In the genomic region with DNA sequence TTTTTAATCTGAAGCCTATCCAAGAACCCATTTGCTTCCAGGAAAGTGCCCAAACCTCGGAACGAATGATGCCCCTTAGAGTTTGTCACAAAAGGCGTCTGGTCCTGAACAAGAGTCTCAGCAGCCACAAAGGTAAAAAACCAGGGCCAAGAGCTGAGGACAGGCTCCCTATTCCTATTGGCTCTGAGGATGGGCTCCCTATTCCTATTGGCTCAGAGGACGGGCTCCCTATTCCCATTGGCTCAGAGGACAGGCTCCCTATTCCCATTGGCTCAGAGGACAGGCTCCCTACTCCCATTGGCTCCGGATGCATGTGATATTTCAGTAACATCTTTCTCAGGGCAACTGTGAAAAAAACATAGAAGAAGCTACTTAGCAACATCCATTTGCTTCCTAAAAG, we compare ENCODE assay signal across 9 mouse cellular contexts. TPM values are rescaled to one million over a fixed set of nuclear protein-coding genes. Genes with fewer than 3 reads are reported as not detected.
DNase-seq lines count a peak whose midpoint lies in the region; ATAC-seq lines count a peak whose summit lies in the region.
"Had no signal": no experiment of that assay in that cellular context is flagged by ENCODE, and none has a peak within 500 bp of the region (broad histone marks: within the 10 kb centered on the region; RNA-seq: fewer than 3 reads in every experiment).

No protein-coding gene starts in this region.

- no peaks in the 10 kb centered on the region for H3K9me3 ChIP-seq in forebrain, embryonic 13.5 days (replicated peaks)
- no peaks in the 10 kb centered on the region for H3K9me3 ChIP-seq in forebrain, embryonic 12.5 days

- peaks cover 56% of the 10 kb centered on the region for H3K4me1 ChIP-seq in forebrain, embryonic 13.5 days
- peaks cover 44% of the 10 kb centered on the region for H3K4me1 ChIP-seq in forebrain, embryonic 12.5 days

- 77% methylated on average over 5 of the region's 5 CpGs for WGBS in forebrain, embryonic 13.5 days
- 84% methylated on average over 5 of the region's 5 CpGs for WGBS in forebrain, embryonic 12.5 days

- H3K36me3 ChIP-seq in forebrain, embryonic 13.5 days (ENCODE audit: poor library complexity, severe bottlenecking) = peaks cover 40% of the 10 kb centered on the region
- peaks cover 44% of the 10 kb centered on the region for H3K36me3 ChIP-seq in forebrain, embryonic 12.5 days (replicated peaks)

- no peak overlapping the region for H3K27ac ChIP-seq in forebrain, embryonic 13.5 days
- H3K27ac ChIP-seq in forebrain, embryonic 12.5 days = no peak overlapping the region

- H3K9ac ChIP-seq in forebrain, embryonic 13.5 days = no peak overlapping the region
- H3K9ac ChIP-seq in forebrain, embryonic 12.5 days = no peak overlapping the region

- peak overlapping the region; percentile 6; the same call in 1 of the 2 replicates for H3K4me2 ChIP-seq in forebrain, embryonic 13.5 days
- H3K4me2 ChIP-seq in forebrain, embryonic 12.5 days = no peak overlapping the region

- peak; percentile 48 for DNase-seq in retina, postnatal 1 day
- no peak for DNase-seq in retina, embryonic 14.5 days (ENCODE audit: low spot score)
- peak; percentile 66 for DNase-seq in heart, postnatal 4 days
- no peak for DNase-seq in right cerebral cortex, adult 18-20 months
- no peak for DNase-seq in adrenal gland, adult (ENCODE audit: inconsistent age in 2 of 2, low spot score in 1 of 2)

- no peak overlapping the region for H3K4me3 ChIP-seq in forebrain, embryonic 13.5 days
- no peak overlapping the region for H3K4me3 ChIP-seq in forebrain, embryonic 12.5 days (replicated peaks)

- no peaks in the 10 kb centered on the region for H3K27me3 ChIP-seq in forebrain, embryonic 13.5 days
- H3K27me3 ChIP-seq in forebrain, embryonic 12.5 days = no peaks in the 10 kb centered on the region

- ATAC-seq in forebrain, embryonic 13.5 days = peak; percentile 57; the same call in 1 of the 2 replicates
- no peak for ATAC-seq in forebrain, embryonic 12.5 days (ENCODE audit: low FRiP score)
- ATAC-seq in megakaryocyte-erythroid progenitor cell, adult 5-6 weeks (replicated peaks; ENCODE audit: low FRiP score, low TSS enrichment, poor library complexity, severe bottlenecking) = peak; percentile 66
- ATAC-seq: Patski had no signal

RNA-seq across cellular contexts. Expression of a gene that starts 5.8 kb away (rescaled TPM):
- 55.2 and 56.9 TPM in 2 replicates for polyA plus RNA-seq in forebrain, embryonic 13.5 days (2015; fragmentation: Nextera tagmentation; extraction: Ambion mirVana)
- 98.9 and 107 TPM in 2 replicates for polyA plus RNA-seq in forebrain, embryonic 12.5 days (2016; fragmentation: Nextera tagmentation; extraction: Ambion mirVana)
- total RNA-seq in heart, postnatal 4 days (2021) = 10 to 100 TPM; 17.2 to 18.5 TPM
- 0.17 TPM in 1 of 2 replicates, not detected in the other for total RNA-seq in megakaryocyte-erythroid progenitor cell, adult 5-6 weeks (2014; fragmentation: Nextera tagmentation)
- not detected in 2 replicates for total RNA-seq in megakaryocyte-erythroid progenitor cell, adult 5-6 weeks (2017)

RNA-seq across cellular contexts. Expression of a gene that starts 54.9 kb away (rescaled TPM):
- 164 and 177 TPM in 2 replicates for polyA plus RNA-seq in forebrain, embryonic 13.5 days (2015; fragmentation: Nextera tagmentation; extraction: Ambion mirVana)
- polyA plus RNA-seq in forebrain, embryonic 12.5 days (2016; fragmentation: Nextera tagmentation; extraction: Ambion mirVana) = 164 and 168 TPM in 2 replicates
- total RNA-seq in heart, postnatal 4 days (2021) = 10 to 100 TPM; 41.3 to 49.4 TPM
- 160 and 198 TPM in 2 replicates for total RNA-seq in megakaryocyte-erythroid progenitor cell, adult 5-6 weeks (2014; fragmentation: Nextera tagmentation)
- 184 and 193 TPM in 2 replicates for total RNA-seq in megakaryocyte-erythroid progenitor cell, adult 5-6 weeks (2017)

Comparison
In these comparisons a context has a peak if more than half of its experiments do, and no peak if none do; other contexts are left out.
1. DNase-seq: peak in retina, postnatal 1 day (single experiment) and heart, postnatal 4 days (single experiment); none in retina, embryonic 14.5 days (single experiment), right cerebral cortex, adult 18-20 months (single experiment) and adrenal gland, adult (0 of 2).
2. RNA of a gene that starts 5.8 kb away (total RNA-seq): 17.2 to 18.5 TPM in heart, postnatal 4 days; 0.17 TPM in megakaryocyte-erythroid progenitor cell, adult 5-6 weeks; every median in the first group is over 10 times any median in the second.